Mouse (Mus musculus) skeletal muscle tissue, postnatal 0 days (tissue): ENCODE data around the gene Ldhb. TPM values are rescaled to one million over a fixed set of nuclear protein-coding genes. Genes with fewer than 3 reads are reported as not detected.

Source experiments
- polyA plus RNA-seq: library from polyadenylated mRNA; unstranded; fragments of >200 nt; fragmentation: Nextera tagmentation; extraction: Ambion mirVana; gene quantifications from 2 replicates; pipeline ENCODE4 v1.2.1, GENCODE M21; 2015

The Ldhb gene
- 195 and 214 TPM in 2 replicates for polyA plus RNA-seq

GRCm38 (mm10) chr6:142507785-142508162 is at the start of gene Ldhb:
Gene Ldhb, minus strand, starts transcription at chr6:142507957.

GRCm38 (mm10) chr6:142472801-142473203 is 35.0 kb downstream of the Ldhb start, which contains the start of gene Gys2:
Gene Gys2, minus strand, starts transcription at chr6:142473109.

Other genes starting within 250 kb of the Ldhb start
- gene Iapp, start 209.5 kb downstream of the Ldhb start, polyA plus RNA-seq, result not detected in 2 replicates
- not detected in 2 replicates for gene Slco1a5, start 185.0 kb downstream of the Ldhb start, polyA plus RNA-seq
- gene Pyroxd1, start 162.3 kb downstream of the Ldhb start, polyA plus RNA-seq, result 9.5 and 13.5 TPM in 2 replicates
- gene Recql, start 120.9 kb downstream of the Ldhb start, polyA plus RNA-seq, result 5.4 and 7.4 TPM in 2 replicates
- gene Golt1b, start 120.7 kb downstream of the Ldhb start, polyA plus RNA-seq, result 43.8 and 57.1 TPM in 2 replicates
- gene Spx, start 94.5 kb downstream of the Ldhb start, polyA plus RNA-seq, result 0.13 and 0.17 TPM in 2 replicates
- gene Gys2, start 34.8 kb downstream of the Ldhb start, polyA plus RNA-seq, result 0.17 TPM in 1 of 2 replicates, not detected in the other
- gene Kcnj8, start 63.7 kb upstream of the Ldhb start, polyA plus RNA-seq, result 23.6 and 30.3 TPM in 2 replicates
- gene Abcc9, start 194.4 kb upstream of the Ldhb start, polyA plus RNA-seq, result 15.1 and 18.6 TPM in 2 replicates
- gene Cmas, start 248.7 kb upstream of the Ldhb start, polyA plus RNA-seq, result 33.6 and 38.6 TPM in 2 replicates